Mouse (Mus musculus): Measurements from ENCODE around the gene Gja5. TPM values are rescaled to one million over a fixed set of nuclear protein-coding genes. Genes with fewer than 3 reads are reported as not detected.
A peak's percentile ranks its signal among the peaks of the same experiment; 100 is the strongest.

Gja5 gene
- polyA plus RNA-seq, 1 experiment from 2014 or later, result 27.7 TPM

DNA sequence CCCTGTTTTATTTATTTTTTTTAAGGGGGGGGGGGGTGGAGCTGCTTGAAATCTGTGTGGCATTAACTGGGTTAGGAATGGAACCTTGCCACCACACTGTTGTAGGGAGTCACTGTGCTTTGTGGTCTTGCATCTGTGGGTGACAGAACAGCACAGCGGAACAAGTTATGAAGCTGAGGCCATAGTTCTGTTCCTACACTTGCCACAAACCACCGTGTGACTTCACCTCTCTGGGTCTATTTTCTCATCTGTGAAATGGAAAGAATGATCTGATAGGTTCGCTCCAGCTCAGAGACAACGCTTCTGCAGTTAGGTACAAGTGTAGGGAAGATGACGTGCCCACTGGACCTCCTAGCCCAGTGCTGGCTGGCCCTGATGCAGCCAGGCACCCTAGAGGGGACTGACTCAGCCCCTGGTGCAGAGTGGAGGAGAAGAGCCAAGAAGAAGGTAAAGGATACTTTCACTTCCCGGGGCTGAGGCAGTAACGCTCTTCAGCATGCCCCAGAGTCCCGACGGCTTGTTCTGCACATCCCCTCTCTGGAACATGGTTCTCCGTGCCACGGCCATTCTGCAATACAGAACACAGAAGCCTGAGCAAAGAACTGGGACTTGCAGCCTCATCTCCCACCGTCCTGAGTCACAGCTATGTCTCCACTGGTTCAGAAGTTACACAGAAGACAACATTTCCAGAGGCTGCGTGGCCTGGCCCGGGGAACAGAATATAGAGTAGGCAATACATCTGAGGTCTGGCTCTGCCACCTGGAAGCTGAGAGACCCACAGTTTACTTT, 22.2 kb upstream of the Gja5 start:
- 95% methylated on average over 14 of the region's 14 CpGs for WGBS

DNA sequence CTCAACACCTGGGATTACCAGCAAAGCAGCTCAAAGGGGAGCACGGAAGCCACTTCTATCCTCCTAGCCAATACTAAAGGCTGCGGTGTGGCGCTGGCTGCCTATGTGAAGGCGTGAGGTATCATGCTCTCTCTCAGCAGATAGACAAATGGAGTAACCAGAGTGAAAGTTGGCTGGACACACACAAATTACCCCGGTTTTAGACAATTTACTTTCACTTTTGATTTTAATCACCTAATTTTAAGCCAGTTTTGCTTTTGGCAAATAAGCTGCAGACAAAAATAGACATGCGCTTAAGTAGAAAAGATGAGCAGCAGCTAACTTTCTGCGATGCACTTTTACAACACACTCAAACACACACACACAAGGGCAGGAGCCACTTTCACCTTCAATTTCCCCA, 20.8 kb upstream of the Gja5 start:
- Histone ChIP-seq H3K9me3 (no peaks in the 10 kb centered on the region), H3K27ac (no peak overlapping the region), H3K4me3 (no peak overlapping the region), H3K27me3 (no peaks in the 10 kb centered on the region), H3K4me1 (no peaks in the 10 kb centered on the region), H3K4me2 (replicated peaks) (no peak overlapping the region), H3K9ac (no peak overlapping the region), H3K36me3 (peaks cover 61% of the 10 kb centered on the region)
- WGBS, result 95% methylated on average over 7 of the region's 7 CpGs
- ATAC-seq (ENCODE audit: low FRiP score, low read depth), result no peak

More for the DNA sequence above, 22.2 kb upstream of the Gja5 start:
- Histone ChIP-seq H3K9me3 (no peaks in the 10 kb centered on the region), H3K36me3 (peaks cover 60% of the 10 kb centered on the region), H3K4me3 (no peak overlapping the region), H3K27ac (no peak overlapping the region), H3K4me2 (replicated peaks) (no peak overlapping the region), H3K9ac (no peak overlapping the region), H3K27me3 (no peaks in the 10 kb centered on the region), H3K4me1 (no peaks in the 10 kb centered on the region)
- no peak for ATAC-seq (ENCODE audit: low FRiP score, low read depth)

DNA sequence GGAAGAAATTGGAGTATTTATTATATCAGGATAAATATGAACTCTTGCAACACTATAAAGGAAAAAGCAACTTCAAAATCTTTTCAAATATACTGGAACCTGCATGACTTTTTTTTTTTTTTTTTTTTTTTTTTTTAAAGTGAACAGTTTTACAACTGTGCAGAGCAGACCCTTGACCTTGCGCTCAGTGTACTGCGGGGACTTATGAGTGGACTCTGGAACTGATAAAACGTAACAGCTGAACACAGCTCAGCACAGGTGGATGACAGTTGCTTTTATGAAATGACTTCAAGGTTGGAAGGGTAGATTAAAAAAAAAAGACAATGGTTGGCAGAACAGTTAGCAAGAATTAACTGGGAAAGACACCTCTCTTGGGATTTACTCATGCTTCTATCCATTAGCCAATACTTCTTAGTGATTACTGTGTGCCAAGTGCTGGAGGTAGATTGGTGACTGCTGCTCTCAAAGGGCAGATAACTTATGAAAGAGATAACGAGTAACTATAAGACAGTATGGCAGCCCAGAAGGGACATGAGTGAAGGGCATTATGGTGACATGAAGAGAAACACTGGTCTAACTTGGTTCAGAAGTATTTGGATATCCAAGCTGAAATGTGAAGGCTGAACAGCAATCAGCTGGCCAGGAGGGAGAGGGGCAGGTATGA, 2.0 kb upstream of the Gja5 start:
- H3K27me3 ChIP-seq, result peaks cover 15% of the 10 kb centered on the region
- WGBS, result 84% methylated on average over 4 of the region's 4 CpGs
- H3K4me2 ChIP-seq (replicated peaks), result no peak overlapping the region
- peaks cover 8% of the 10 kb centered on the region for H3K36me3 ChIP-seq
- no peak overlapping the region for H3K4me3 ChIP-seq
- no peak for ATAC-seq (ENCODE audit: low FRiP score, low read depth)
- no peak overlapping the region for H3K9ac ChIP-seq
- H3K27ac ChIP-seq, result no peak overlapping the region
- peaks cover 7% of the 10 kb centered on the region for H3K4me1 ChIP-seq
- no peaks in the 10 kb centered on the region for H3K9me3 ChIP-seq

DNA sequence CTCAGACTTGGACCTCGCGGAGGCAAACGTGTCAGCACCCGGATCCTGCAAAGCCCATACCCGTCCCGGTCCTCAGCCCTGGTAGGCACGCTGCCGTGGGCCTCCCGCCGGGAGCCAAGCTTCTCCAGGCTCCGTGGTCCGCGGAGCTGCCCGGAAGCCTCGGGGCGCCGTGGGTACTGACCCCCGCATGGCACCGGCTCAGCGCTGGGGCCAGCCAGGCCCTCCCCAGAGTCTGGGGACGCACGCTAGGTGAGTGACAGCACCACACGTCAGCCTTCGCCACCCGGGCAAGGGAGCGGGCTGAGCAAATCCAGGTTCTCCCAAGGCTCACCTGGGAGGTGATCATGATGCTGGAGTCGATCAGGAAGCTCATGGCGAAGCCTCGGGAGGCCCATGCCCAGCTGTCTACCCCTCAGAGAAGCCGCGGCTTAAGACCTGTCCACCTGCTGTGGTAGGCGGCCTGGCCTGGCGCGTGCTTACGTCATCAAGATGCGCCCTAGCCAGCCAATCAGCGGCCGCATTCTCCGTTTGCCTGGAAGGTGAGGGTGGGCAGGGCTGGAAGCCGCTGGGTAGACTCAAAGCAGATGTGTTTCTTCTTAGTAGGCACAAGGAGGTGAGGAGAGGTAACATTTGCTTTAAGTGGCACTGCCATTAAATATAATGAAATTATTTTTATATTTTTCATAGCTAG, 503 bp downstream of the Gja5 start, which contains the start of gene Gpr89:
TSS of gene Gpr89 (minus strand) at position 496 of the 691 bp plus-strand sequence.
- Histone ChIP-seq H3K27me3 (peaks cover 27% of the 10 kb centered on the region), H3K9ac (peak within 1 kb of the TSS; percentile 91), H3K27ac (no peak within 1 kb of the TSS), H3K9me3 (no peaks in the 10 kb centered on the region), H3K4me2 (replicated peaks) (peak within 1 kb of the TSS; percentile 91), H3K36me3 (no peaks in the 10 kb centered on the region), H3K4me3 (peak within 1 kb of the TSS; percentile 100), H3K4me1 (peaks cover 7% of the 10 kb centered on the region)
- under 1% methylated on average over 40 of the region's 40 CpGs for WGBS
- peak; percentile 97 for ATAC-seq (ENCODE audit: low FRiP score, low read depth)

DNA sequence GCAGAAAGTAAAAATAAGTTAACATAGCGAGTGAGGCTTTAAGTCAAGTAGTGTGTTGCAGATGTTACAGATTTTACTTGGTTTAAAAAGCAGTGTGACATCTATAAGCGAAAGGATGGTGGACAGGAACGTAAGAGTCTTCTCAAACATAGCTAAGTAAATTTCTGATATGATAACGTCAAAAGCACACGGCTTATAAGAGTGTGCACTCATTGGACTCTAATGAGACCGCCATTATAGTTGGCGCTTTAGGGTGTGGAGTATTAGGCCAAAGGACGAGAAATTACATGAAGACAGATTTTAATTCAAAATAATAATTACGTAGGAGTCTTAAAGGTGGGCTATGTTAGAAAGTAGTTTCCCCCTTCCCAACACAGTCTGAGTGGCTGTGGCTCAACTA, 1.1 kb downstream of the Gja5 start:
- no peak overlapping the region for H3K27ac ChIP-seq
- H3K4me2 ChIP-seq (replicated peaks), result peak overlapping the region; percentile 91
- peak overlapping the region; percentile 100 for H3K4me3 ChIP-seq
- H3K27me3 ChIP-seq, result peaks cover 30% of the 10 kb centered on the region
- 50% methylated on average over 9 of the region's 9 CpGs for WGBS
- ATAC-seq (ENCODE audit: low FRiP score, low read depth), result no peak
- no peaks in the 10 kb centered on the region for H3K36me3 ChIP-seq
- no peaks in the 10 kb centered on the region for H3K9me3 ChIP-seq
- peaks cover 7% of the 10 kb centered on the region for H3K4me1 ChIP-seq
- H3K9ac ChIP-seq, result peak overlapping the region; percentile 91; the same call in 1 of the 2 replicates

DNA sequence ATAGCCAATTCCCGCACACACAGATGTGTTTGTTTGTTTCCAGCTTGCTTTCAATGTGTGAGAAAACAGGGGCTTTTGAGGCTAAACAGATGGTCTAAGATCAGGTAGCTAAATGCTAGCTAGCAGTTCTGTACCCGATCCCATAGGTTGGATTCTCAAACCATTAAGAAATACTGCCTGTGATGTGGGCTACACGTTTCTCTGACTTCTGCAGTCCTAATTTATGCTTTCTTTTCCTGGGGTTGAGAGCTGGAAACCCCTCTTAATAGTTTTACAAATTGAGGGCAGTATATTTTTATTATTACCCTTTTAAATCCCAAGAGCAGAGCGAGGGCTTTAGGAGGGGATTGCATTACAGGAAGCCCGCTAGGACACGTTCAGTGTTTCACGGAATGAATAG, 16.5 kb downstream of the Gja5 start:
- H3K27ac ChIP-seq, result no peak overlapping the region
- peak overlapping the region; percentile 35 for H3K4me2 ChIP-seq (replicated peaks)
- H3K36me3 ChIP-seq, result no peaks in the 10 kb centered on the region
- H3K9ac ChIP-seq, result no peak overlapping the region
- H3K4me3 ChIP-seq, result no peak overlapping the region
- peaks cover 68% of the 10 kb centered on the region for H3K27me3 ChIP-seq
- H3K4me1 ChIP-seq, result peaks cover 19% of the 10 kb centered on the region
- 0 out of 2 replicates have a peak, but pooled peaks have one; percentile 24 for ATAC-seq (ENCODE audit: low FRiP score, low read depth)
- H3K9me3 ChIP-seq, result no peaks in the 10 kb centered on the region
- WGBS, result 7% methylated on average over 7 of the region's 7 CpGs

DNA sequence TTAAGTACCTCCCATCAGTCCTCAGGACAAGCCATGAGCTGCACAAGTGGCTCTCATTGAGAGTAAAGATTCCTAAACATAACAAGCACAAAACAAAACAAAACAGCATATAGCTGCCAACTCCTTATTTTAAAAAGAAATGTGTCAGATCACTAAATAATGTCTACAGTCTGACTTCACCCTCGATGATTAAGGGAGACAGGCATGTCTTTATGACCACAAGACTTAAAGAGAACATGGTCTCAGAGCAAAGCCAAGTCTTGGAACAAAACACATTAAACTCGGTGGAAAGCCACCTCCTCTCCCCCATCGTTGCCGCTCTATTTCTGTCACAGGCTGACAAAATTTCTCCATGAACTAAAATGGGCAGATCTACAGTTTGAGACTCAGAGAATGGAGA, 20.1 kb downstream of the Gja5 start:
- Histone ChIP-seq H3K9me3 (no peaks in the 10 kb centered on the region), H3K4me1 (peaks cover 19% of the 10 kb centered on the region), H3K4me2 (replicated peaks) (no peak overlapping the region), H3K9ac (no peak overlapping the region), H3K36me3 (no peaks in the 10 kb centered on the region), H3K27me3 (peaks cover 64% of the 10 kb centered on the region), H3K4me3 (no peak overlapping the region), H3K27ac (no peak overlapping the region)
- ATAC-seq (ENCODE audit: low FRiP score, low read depth), result no peak
- WGBS, result 80% methylated on average over 4 of the region's 4 CpGs

DNA sequence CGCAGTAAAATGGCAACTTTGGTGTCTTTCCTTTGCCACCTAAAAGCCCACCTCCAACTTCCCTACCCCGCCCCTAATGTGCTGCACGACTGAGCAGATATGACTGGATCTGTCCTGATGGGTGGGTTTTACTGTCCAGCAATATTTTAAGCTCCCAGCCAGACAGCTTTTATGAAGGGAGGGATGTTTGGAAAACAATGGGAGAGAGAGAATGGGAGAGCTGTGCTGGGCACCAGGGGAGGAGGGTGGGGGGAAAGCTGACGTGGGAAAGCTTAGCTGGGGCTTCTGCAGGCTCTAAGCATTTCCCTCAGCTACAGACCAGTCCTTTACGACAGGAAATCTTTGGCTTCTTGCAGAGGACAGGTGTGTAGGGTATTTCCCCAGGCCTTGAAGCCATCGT, 21.4 kb downstream of the Gja5 start, which contains the start of gene Gja8:
TSS of gene Gja8 (minus strand) at position 101 of the 400 bp plus-strand sequence.
- no peak for ATAC-seq (ENCODE audit: low FRiP score, low read depth)
- 61% methylated on average over 6 of the region's 6 CpGs for WGBS

DNA sequence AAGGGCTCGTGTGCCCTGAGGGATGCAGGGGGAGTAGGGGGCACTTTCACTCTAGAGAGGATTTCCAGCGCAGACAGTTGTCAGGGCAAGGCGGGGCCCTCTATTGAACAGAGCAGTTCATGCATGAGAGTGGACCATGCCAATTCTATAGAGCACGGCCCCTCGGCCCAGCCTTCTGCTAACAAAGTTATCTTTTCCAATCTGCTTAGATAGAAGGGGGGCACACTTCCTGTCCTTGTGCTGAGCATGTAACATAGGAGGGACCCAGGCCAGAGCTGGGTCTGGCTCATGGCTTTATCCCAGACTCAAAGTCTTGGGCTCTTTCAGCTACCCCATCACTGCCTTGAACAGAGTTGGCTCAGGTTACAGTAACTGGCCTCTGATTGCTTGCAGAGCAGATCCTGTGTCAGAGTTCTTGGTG, 26.8 kb downstream of the Gja5 start:
- Histone ChIP-seq H3K4me1 (peaks cover 16% of the 10 kb centered on the region), H3K4me2 (replicated peaks) (no peak overlapping the region), H3K9ac (no peak overlapping the region), H3K36me3 (no peaks in the 10 kb centered on the region), H3K27ac (no peak overlapping the region), H3K4me3 (no peak overlapping the region), H3K9me3 (no peaks in the 10 kb centered on the region), H3K27me3 (peaks cover 69% of the 10 kb centered on the region)
- ATAC-seq (ENCODE audit: low FRiP score, low read depth), result no peak
- WGBS, result 50% methylated on average over 5 of the region's 5 CpGs

More for the DNA sequence above, 21.4 kb downstream of the Gja5 start, which contains the start of gene Gja8:
- Histone ChIP-seq H3K4me2 (replicated peaks) (no peak within 1 kb of the TSS), H3K27me3 (peaks cover 65% of the 10 kb centered on the region), H3K27ac (no peak within 1 kb of the TSS), H3K4me3 (no peak within 1 kb of the TSS), H3K4me1 (peaks cover 8% of the 10 kb centered on the region), H3K9me3 (no peaks in the 10 kb centered on the region), H3K9ac (no peak within 1 kb of the TSS), H3K36me3 (no peaks in the 10 kb centered on the region)

DNA sequence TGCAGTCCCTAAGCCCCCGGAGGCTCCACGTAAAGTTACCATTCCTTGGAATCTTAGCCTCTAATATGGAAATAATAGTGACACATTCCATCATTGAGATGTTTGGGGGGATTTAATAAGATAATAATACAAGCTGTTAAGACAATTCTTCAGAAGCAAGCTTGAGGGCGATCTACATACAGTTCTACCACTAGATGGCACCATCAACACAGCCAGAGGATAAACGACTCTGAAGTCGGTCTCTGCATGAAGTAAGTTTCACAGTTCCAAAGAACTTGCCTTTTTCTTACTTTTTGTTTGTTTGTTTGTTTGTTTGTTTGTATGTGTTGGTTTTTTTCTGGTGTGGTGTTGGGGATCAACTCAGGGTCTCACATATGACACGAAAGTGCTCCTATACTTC, 31.7 kb downstream of the Gja5 start:
- Histone ChIP-seq H3K36me3 (no peaks in the 10 kb centered on the region), H3K9me3 (no peaks in the 10 kb centered on the region), H3K27ac (no peak overlapping the region), H3K4me1 (peaks cover 22% of the 10 kb centered on the region), H3K27me3 (peaks cover 50% of the 10 kb centered on the region), H3K4me2 (replicated peaks) (no peak overlapping the region), H3K9ac (no peak overlapping the region), H3K4me3 (no peak overlapping the region)
- ATAC-seq (ENCODE audit: low FRiP score, low read depth), result no peak
- 10% methylated on average over 6 of the region's 6 CpGs for WGBS

DNA sequence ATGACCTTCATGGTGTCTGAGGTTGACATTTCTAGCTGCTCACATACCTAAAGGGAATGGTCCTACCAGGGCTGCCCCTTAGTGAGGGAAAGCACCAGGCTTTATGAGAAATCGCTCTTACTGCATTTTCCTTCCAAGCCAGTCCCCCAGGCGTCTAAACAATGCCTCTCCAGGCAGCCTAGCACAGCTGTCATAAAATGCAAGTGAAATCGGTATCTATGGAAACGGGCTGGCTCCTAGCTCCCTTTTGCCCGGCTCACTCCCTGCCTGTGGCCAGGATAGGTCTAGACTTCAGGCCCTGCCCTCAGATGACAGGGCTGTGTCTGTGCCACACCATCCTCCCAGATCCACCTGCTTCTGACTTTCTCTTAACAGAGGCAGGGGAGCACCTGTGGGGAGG, 33.1 kb downstream of the Gja5 start:
- Histone ChIP-seq H3K9ac (0 out of 2 replicates have a peak overlapping the region, but pooled peaks have one; percentile 20), H3K27ac (no peak overlapping the region), H3K4me3 (no peak overlapping the region), H3K36me3 (no peaks in the 10 kb centered on the region), H3K4me2 (replicated peaks) (no peak overlapping the region), H3K27me3 (peaks cover 39% of the 10 kb centered on the region), H3K9me3 (no peaks in the 10 kb centered on the region), H3K4me1 (peaks cover 19% of the 10 kb centered on the region)
- WGBS, result 6% methylated on average over 5 of the region's 5 CpGs
- peak; percentile 66; the same call in 1 of the 2 replicates for ATAC-seq (ENCODE audit: low FRiP score, low read depth)

DNA sequence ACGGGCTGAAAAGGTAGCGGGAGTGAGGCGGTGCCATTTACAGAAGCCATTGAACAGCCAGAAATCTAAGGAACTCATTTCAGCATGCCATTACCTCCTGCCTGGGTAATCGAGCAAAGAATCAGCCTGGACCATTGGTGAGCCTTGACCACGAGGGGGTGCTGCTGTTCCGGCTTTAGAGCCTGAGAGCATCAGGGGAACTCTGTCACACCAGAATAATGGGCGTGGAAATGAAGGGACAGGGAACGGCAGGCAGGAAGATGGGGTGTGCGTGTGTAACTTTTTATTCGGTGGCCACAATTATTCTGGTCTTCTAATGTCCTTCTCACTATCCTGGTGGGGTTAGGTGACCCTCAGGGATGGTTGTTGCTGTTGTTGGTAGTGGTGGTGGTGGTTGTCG, 34.2 kb downstream of the Gja5 start:
- H3K4me2 ChIP-seq (replicated peaks), result peak overlapping the region; percentile 33
- peaks cover 11% of the 10 kb centered on the region for H3K4me1 ChIP-seq
- H3K9ac ChIP-seq, result no peak overlapping the region
- H3K9me3 ChIP-seq, result no peaks in the 10 kb centered on the region
- WGBS, result 8% methylated on average over 11 of the region's 11 CpGs
- peaks cover 34% of the 10 kb centered on the region for H3K27me3 ChIP-seq
- no peaks in the 10 kb centered on the region for H3K36me3 ChIP-seq
- H3K4me3 ChIP-seq, result peak overlapping the region; percentile 8; the same call in 1 of the 2 replicates
- ATAC-seq (ENCODE audit: low FRiP score, low read depth), result peak; percentile 54; the same call in 1 of the 2 replicates
- H3K27ac ChIP-seq, result no peak overlapping the region

All from limb, embryonic 13.5 days (tissue).